Mouse (Mus musculus) thymus, adult 2 months (tissue): ENCODE results near the gene Trim10. TPM values are rescaled to one million over a fixed set of nuclear protein-coding genes. Genes with fewer than 3 reads are reported as not detected.
"Not testable (repeated sequence)": the region's sequence is repeated elsewhere in the genome, so short reads cannot be mapped to it uniquely, and the experiment has no call there.

Source experiments
- DNase-seq: peaks from one replicate; pipeline ENCODE4 v3.0.0; 2021
- H3K27ac ChIP-seq: fragments of 200-500 bp; 2 replicates; pipeline ENCODE4 v1.5.1; 2012; ENCODE audit warnings: low read length, control low read depth; ENCODE audit not compliant: control insufficient read depth, insufficient read depth
- H3K27me3 ChIP-seq: fragments of 200-500 bp; 2 replicates; pipeline ENCODE4 v1.6.1; 2012; ENCODE audit warnings: mild to moderate bottlenecking, low read length, moderate library complexity, mixed read lengths; ENCODE audit not compliant: control insufficient read depth, insufficient read depth
- H3K36me3 ChIP-seq: fragments of 200-500 bp; 2 replicates; pipeline ENCODE4 v1.6.1; 2012; ENCODE audit warnings: mild to moderate bottlenecking, low read length, moderate library complexity; ENCODE audit not compliant: control insufficient read depth, insufficient read depth
- H3K4me1 ChIP-seq: fragments of 200-500 bp; replicated peaks from 2 replicates; pipeline ENCODE4 v1.6.1; 2012; ENCODE audit warnings: low read length; ENCODE audit not compliant: control insufficient read depth, insufficient read depth
- H3K4me3 ChIP-seq: fragments of 200-500 bp; 2 replicates; pipeline ENCODE4 v1.5.1; 2012; ENCODE audit warnings: mild to moderate bottlenecking, low read length, control low read depth, moderate library complexity; ENCODE audit not compliant: control insufficient read depth, insufficient read depth
- CTCF ChIP-seq: fragments of 200-500 bp; IDR thresholded peaks from 2 replicates; pipeline ENCODE4 v1.5.1; 2012; ENCODE audit warnings: mild to moderate bottlenecking, control low read depth, low read length, moderate library complexity, borderline replicate concordance; ENCODE audit not compliant: control insufficient read depth, poor library complexity, insufficient read depth; ENCODE audit errors: extremely low read depth
- POLR2A ChIP-seq: fragments of 200-500 bp; IDR thresholded peaks from 2 replicates; pipeline ENCODE4 v1.6.1; 2012; ENCODE audit warnings: mild to moderate bottlenecking, low read length, control low read depth, moderate library complexity; ENCODE audit not compliant: control insufficient read depth, poor library complexity, insufficient read depth; ENCODE audit errors: extremely low read depth
- WGBS: fragments of 180-500 bp; shearing (Covaris S2); methylation state at CpG from one replicate; pipeline ENCODE4 v1.1.7; 2018; 5-methylcytosine and 5-hydroxymethylcytosine counted together
- polyA plus RNA-seq: library from polyadenylated mRNA; depleted of rRNA; stranded (reverse); fragments of >200 nt; gene quantifications from 2 replicates; pipeline ENCODE4 v1.2.3, GENCODE M21; 2012

Gene Trim10
- polyA plus RNA-seq, 1 experiment = not detected

GRCm38 (mm10) chr17:36869955-36870810 is 809 bp downstream of the Trim10 start:
- H3K27me3 ChIP-seq = peaks cover 10% of the 10 kb centered on the region; the same call in 1 of the 2 replicates
- DNase-seq = no peak
- H3K4me3 ChIP-seq = no peak overlapping the region
- no peaks in the 10 kb centered on the region for H3K4me1 ChIP-seq
- no peaks in the 10 kb centered on the region for H3K36me3 ChIP-seq
- 79% methylated on average over 25 of the region's 25 CpGs for WGBS
- no peak for TF ChIP-seq CTCF
- no peak for TF ChIP-seq POLR2A
- H3K27ac ChIP-seq = no peak overlapping the region

- Histone ChIP-seq H3K4me3 (no peak overlapping the region), H3K4me1 (no peaks in the 10 kb centered on the region), H3K36me3 (no peaks in the 10 kb centered on the region), H3K27me3 (no peaks in the 10 kb centered on the region), H3K27ac (no peak overlapping the region)
- WGBS = 65% methylated on average over 4 of the region's 4 CpGs
- DNase-seq = no peak
- TF ChIP-seq POLR2A = no peak
- TF ChIP-seq CTCF = no peak
These were observed 5.3 kb downstream of the Trim10 start for GRCm38 (mm10) chr17:36874636-36875035.

GRCm38 (mm10) chr17:36883350-36883749 is 14.0 kb downstream of the Trim10 start:
- Histone ChIP-seq H3K4me3 (no peak overlapping the region), H3K36me3 (no peaks in the 10 kb centered on the region), H3K27ac (no peak overlapping the region), H3K27me3 (no peaks in the 10 kb centered on the region), H3K4me1 (no peaks in the 10 kb centered on the region)
- WGBS = 29% methylated on average over 2 of the region's 2 CpGs
- TF ChIP-seq POLR2A = no peak
- TF ChIP-seq CTCF = no peak
- DNase-seq = no peak

GRCm38 (mm10) chr17:36885132-36885790 is 15.9 kb downstream of the Trim10 start:
- Histone ChIP-seq H3K27ac (no peak overlapping the region), H3K27me3 (no peaks in the 10 kb centered on the region), H3K36me3 (no peaks in the 10 kb centered on the region), H3K4me1 (no peaks in the 10 kb centered on the region), H3K4me3 (no peak overlapping the region)
- 92% methylated on average over 12 of the region's 12 CpGs for WGBS
- no peak for DNase-seq
- TF ChIP-seq CTCF = no peak
- TF ChIP-seq POLR2A = no peak

GRCm38 (mm10) chr17:36890073-36890903 is 20.9 kb downstream of the Trim10 start, which contains the start of gene Trim40:
Gene Trim40 (minus strand): TSS chr17:36890123.
- no peak for DNase-seq
- Histone ChIP-seq H3K27me3 (no peaks in the 10 kb centered on the region), H3K4me1 (no peaks in the 10 kb centered on the region), H3K4me3 (no peak within 1 kb of the TSS), H3K36me3 (no peaks in the 10 kb centered on the region), H3K27ac (no peak within 1 kb of the TSS)
- no peak for TF ChIP-seq POLR2A
- no peak for TF ChIP-seq CTCF
- 84% methylated on average over 5 of the region's 5 CpGs for WGBS

GRCm38 (mm10) chr17:36891496-36891895 is 22.1 kb downstream of the Trim10 start:
- H3K36me3 ChIP-seq, DNase-seq, H3K4me3 ChIP-seq, H3K27me3 ChIP-seq, H3K27ac ChIP-seq, H3K4me1 ChIP-seq: not testable (repeated sequence)
- 96% methylated on average over 1 of the region's 1 CpGs for WGBS
